Comparison of ENCODE assay signal across 16 mouse cellular contexts in the genomic region with DNA sequence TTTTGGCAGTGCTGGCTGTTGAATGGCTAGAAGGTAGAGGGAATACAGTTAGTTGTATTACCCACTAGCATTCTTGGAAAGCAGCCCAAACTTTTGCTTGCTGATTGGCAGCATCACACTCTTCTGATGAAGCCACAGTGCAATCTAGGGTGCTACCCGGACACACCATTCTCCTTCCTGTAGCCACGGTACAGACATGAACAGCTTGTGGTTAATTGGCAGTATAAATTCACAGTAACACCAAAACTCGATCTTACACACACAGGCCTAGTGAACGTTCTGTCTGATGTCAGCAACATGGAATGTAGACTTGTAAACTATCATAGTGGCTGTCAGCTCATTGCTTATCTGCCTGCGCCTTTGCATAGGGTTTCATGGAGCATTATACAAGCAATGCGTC.
DNase-seq lines count a peak whose midpoint lies in the region; ATAC-seq and TF ChIP-seq lines count a peak whose summit lies in the region.
"Had no signal": no experiment of that assay in that cellular context is flagged by ENCODE, and none has a peak within 500 bp of the region (broad histone marks: within the 10 kb centered on the region; RNA-seq: fewer than 3 reads in every experiment).

No protein-coding gene starts in this region.

- H3K27ac ChIP-seq in heart, embryonic 16.5 days (ENCODE audit: low read length) = peak overlapping the region; percentile 44
- no peak overlapping the region for H3K27ac ChIP-seq in forebrain, postnatal 0 days (ENCODE audit: low read depth, low read length)
- H3K27ac ChIP-seq: layer of hippocampus, adult 2 months; limb, embryonic 13.5 days; midbrain, embryonic 13.5 days had no signal

- 17% methylated on average over 6 of the region's 6 CpGs for WGBS in heart, embryonic 16.5 days
- WGBS in forebrain, postnatal 0 days = 35% methylated on average over 6 of the region's 6 CpGs

- H3K4me1 ChIP-seq in heart, embryonic 16.5 days (ENCODE audit: control insufficient read depth, insufficient read depth, low read length) = peaks cover 38% of the 10 kb centered on the region
- peaks cover 3% of the 10 kb centered on the region for H3K4me1 ChIP-seq in forebrain, postnatal 0 days (ENCODE audit: insufficient read depth)

- no peak for DNase-seq in heart, postnatal 4 days
- peak; percentile 64 for DNase-seq in 3T3-L1 (ENCODE audit: low read depth, low spot score)
- peak; percentile 45 for DNase-seq in CD4-positive, CD25-positive, alpha-beta regulatory T cell, adult 2 months (ENCODE audit: low read depth, low spot score)
- DNase-seq in forebrain, postnatal 0 days = peak; percentile 31
- DNase-seq in layer of hippocampus, adult 9-11 months = no peak
- no peak for DNase-seq in liver
- DNase-seq: adrenal gland, postnatal 14 days; cerebellum, adult 9-10 months; gastrocnemius, postnatal 14 days; thymus, adult 18-20 months had no signal

- H3K9ac ChIP-seq in heart, embryonic 16.5 days (ENCODE audit: low read length) = no peak overlapping the region
- no peak overlapping the region for H3K9ac ChIP-seq in forebrain, postnatal 0 days
- H3K9ac ChIP-seq: limb, embryonic 13.5 days; midbrain, embryonic 13.5 days had no signal

- TF ChIP-seq CTCF in forebrain, postnatal 0 days (IDR thresholded peaks at IDR 0.05; ENCODE audit: low read depth) = no peak

- peak; percentile 43 for ATAC-seq in heart, embryonic 16.5 days (replicated peaks; ENCODE audit: extremely low read depth, insufficient read depth, low FRiP score)
- peak; percentile 79 for ATAC-seq in forebrain, postnatal 0 days
- ATAC-seq: hindbrain, embryonic 16.5 days; midbrain, embryonic 13.5 days had no signal

- H3K9me3 ChIP-seq in heart, embryonic 16.5 days (replicated peaks; ENCODE audit: control insufficient read depth, low read length) = no peaks in the 10 kb centered on the region
- H3K9me3 ChIP-seq in forebrain, postnatal 0 days (ENCODE audit: low read length) = no peaks in the 10 kb centered on the region
- H3K9me3 ChIP-seq: G1E; limb, embryonic 13.5 days; midbrain, embryonic 13.5 days had no signal

- H3K4me3 ChIP-seq in heart, embryonic 16.5 days (ENCODE audit: low read length) = no peak overlapping the region
- H3K4me3 ChIP-seq in forebrain, postnatal 0 days (ENCODE audit: low read depth, low read length) = no peak overlapping the region
- H3K4me3 ChIP-seq: layer of hippocampus, adult 2 months; limb, embryonic 13.5 days; midbrain, embryonic 13.5 days had no signal

- no peaks in the 10 kb centered on the region for H3K36me3 ChIP-seq in heart, embryonic 16.5 days (ENCODE audit: control insufficient read depth, insufficient read depth)
- H3K36me3 ChIP-seq in forebrain, postnatal 0 days (ENCODE audit: insufficient read depth) = no peaks in the 10 kb centered on the region
- H3K36me3 ChIP-seq: limb, embryonic 13.5 days; midbrain, embryonic 13.5 days had no signal

- H3K4me2 ChIP-seq in heart, embryonic 16.5 days (ENCODE audit: low read depth, low read length) = 0 out of 2 replicates have a peak overlapping the region, but pooled peaks have one; percentile 8
- H3K4me2 ChIP-seq in forebrain, postnatal 0 days (ENCODE audit: low read depth) = no peak overlapping the region
- H3K4me2 ChIP-seq: limb, embryonic 13.5 days; midbrain, embryonic 13.5 days had no signal

- H3K27me3 ChIP-seq in heart, embryonic 16.5 days (ENCODE audit: control insufficient read depth, insufficient read depth, low read length) = no peaks in the 10 kb centered on the region
- no peaks in the 10 kb centered on the region for H3K27me3 ChIP-seq in forebrain, postnatal 0 days (ENCODE audit: insufficient read depth, low read length)
- H3K27me3 ChIP-seq: limb, embryonic 13.5 days; midbrain, embryonic 13.5 days had no signal

Comparison
In these comparisons a context has a peak if more than half of its experiments do, and no peak if none do; other contexts are left out.
1. DNase-seq: peak in 3T3-L1 (single experiment), CD4-positive, CD25-positive, alpha-beta regulatory T cell, adult 2 months (single experiment) and forebrain, postnatal 0 days (single experiment); none in heart, postnatal 4 days (single experiment), layer of hippocampus, adult 9-11 months (single experiment) and liver (single experiment).